Mouse (Mus musculus): ENCODE measurements around the gene Rasgef1b. TPM values are rescaled to one million over a fixed set of nuclear protein-coding genes. Genes with fewer than 3 reads are reported as not detected.

Gene Rasgef1b
- polyA plus RNA-seq, 1 experiment: 0.26 TPM

- TF ChIP-seq REST (IDR thresholded peaks at IDR 0.05; ENCODE audit: insufficient read depth, insufficient read length) (no peak), TCF12 (IDR thresholded peaks at IDR 0.05; ENCODE audit: insufficient read depth, poor library complexity, severe bottlenecking) (no peak), POLR2AphosphoS2 (IDR thresholded peaks at IDR 0.05; ENCODE audit: insufficient read length, low read depth) (no peak), MYOG (IDR thresholded peaks at IDR 0.05; ENCODE audit: control insufficient read depth in 1 of 3, insufficient read depth in 1 of 3, insufficient read length in 2 of 3, low read depth in 2 of 3) (no peak)
- Histone ChIP-seq H3K4me3 (no peak overlapping the region), H3ac (ENCODE audit: control insufficient read depth, insufficient read length) (no peak overlapping the region), H3K36me3 (ENCODE audit: control insufficient read depth, insufficient read depth) (no peaks in the 10 kb centered on the region), H3K79me2 (ENCODE audit: control insufficient read depth, insufficient read depth) (no peaks in the 10 kb centered on the region), H3K27me3 (ENCODE audit: control insufficient read depth, insufficient read depth, insufficient read length) (peaks cover 5% of the 10 kb centered on the region), H3K4me2 (ENCODE audit: low read depth) (no peak overlapping the region)
Observed at GRCm38 (mm10) chr5:99440109-99440508, 288.8 kb downstream of the Rasgef1b start.

DNA sequence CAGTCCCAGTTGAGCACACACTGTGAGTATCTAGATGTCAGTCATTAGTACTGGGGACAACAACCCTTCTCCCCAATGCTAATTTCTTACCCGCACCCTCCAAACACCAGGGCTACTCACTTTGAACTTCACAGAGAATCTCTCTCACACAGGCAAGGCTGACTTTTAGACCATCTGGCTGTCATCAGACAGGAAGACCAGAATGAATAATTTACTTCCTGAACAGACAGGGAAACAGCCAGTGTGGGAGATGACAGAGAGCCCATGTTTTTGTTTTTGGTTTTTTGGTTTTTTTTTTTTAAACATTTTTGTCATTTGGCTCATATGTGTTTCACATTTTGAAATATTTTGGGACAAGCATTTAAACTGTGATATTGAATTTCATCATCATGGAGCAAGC lies 290.3 kb downstream of the Rasgef1b start:
- H3K27me3 ChIP-seq (ENCODE audit: control insufficient read depth, insufficient read depth, insufficient read length): peaks cover 5% of the 10 kb centered on the region
- H3ac ChIP-seq (ENCODE audit: control insufficient read depth, insufficient read length): no peak overlapping the region
- H3K79me2 ChIP-seq (ENCODE audit: control insufficient read depth, insufficient read depth): no peaks in the 10 kb centered on the region
- no peak overlapping the region for H3K4me3 ChIP-seq
- TF ChIP-seq MYOG (IDR thresholded peaks at IDR 0.05; ENCODE audit: control insufficient read depth in 1 of 3, insufficient read depth in 1 of 3, insufficient read length in 2 of 3, low read depth in 2 of 3) (no peak), MAX (IDR thresholded peaks at IDR 0.05; ENCODE audit: low read depth) (no peak), POLR2A (IDR thresholded peaks at IDR 0.05; ENCODE audit: insufficient read length, low read depth) (no peak), POLR2AphosphoS2 (IDR thresholded peaks at IDR 0.05; ENCODE audit: insufficient read length, low read depth) (no peak)
- no peaks in the 10 kb centered on the region for H3K36me3 ChIP-seq (ENCODE audit: control insufficient read depth, insufficient read depth)
- H3K4me2 ChIP-seq (ENCODE audit: low read depth): no peak overlapping the region

DNA sequence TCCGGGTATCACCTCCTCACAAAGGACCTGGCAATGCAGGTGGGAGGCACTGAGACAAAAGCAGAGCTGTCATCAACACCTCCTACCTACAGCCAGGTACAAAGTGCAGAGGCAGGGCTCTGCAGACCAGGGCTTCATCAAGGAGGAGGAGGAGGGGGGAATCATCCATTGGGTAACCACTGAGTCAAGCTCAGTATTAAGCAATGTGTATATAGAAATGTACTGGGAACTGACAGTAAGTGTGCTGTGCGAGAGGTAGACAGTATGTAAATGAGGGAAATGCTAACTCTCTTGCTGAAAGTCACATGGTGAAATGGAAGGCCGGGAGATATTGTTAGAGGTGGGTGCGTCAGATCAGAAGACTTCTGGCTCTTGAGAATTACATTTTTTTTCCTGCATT lies 294.6 kb downstream of the Rasgef1b start:
- H3ac ChIP-seq (ENCODE audit: control insufficient read depth, insufficient read length): no peak overlapping the region

DNA sequence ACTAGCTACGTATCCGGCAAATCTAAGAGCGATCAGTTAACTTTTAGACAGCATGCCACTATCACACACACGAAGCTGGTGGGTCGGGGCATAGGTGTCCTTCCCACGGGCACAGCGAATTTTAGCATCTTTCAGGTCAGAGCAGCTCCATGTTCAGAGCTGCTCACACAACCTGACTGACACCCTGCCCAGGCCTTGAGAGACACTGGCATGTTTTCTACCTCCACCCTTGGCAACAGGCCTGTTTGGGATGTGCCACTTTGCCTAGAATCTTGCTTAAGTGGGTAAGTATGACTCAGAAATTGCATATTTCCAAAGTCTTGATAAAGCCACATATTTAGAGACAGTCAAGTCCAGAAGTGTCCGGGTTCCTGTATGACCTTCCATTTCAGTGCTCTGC lies 296.4 kb downstream of the Rasgef1b start:
- Histone ChIP-seq H3K4me2 (ENCODE audit: low read depth) (no peak overlapping the region), H3K36me3 (ENCODE audit: control insufficient read depth, insufficient read depth) (no peaks in the 10 kb centered on the region), H3K79me2 (ENCODE audit: control insufficient read depth, insufficient read depth) (no peaks in the 10 kb centered on the region), H3ac (ENCODE audit: control insufficient read depth, insufficient read length) (no peak overlapping the region), H3K27me3 (ENCODE audit: control insufficient read depth, insufficient read depth, insufficient read length) (no peaks in the 10 kb centered on the region), H3K4me3 (no peak overlapping the region)
- TF ChIP-seq REST (IDR thresholded peaks at IDR 0.05; ENCODE audit: insufficient read depth, insufficient read length): no peak
- no peak for TF ChIP-seq TCF12 (IDR thresholded peaks at IDR 0.05; ENCODE audit: insufficient read depth, poor library complexity, severe bottlenecking)

More for the DNA sequence above, 294.6 kb downstream of the Rasgef1b start:
- H3K27me3 ChIP-seq (ENCODE audit: control insufficient read depth, insufficient read depth, insufficient read length): no peaks in the 10 kb centered on the region
- no peaks in the 10 kb centered on the region for H3K36me3 ChIP-seq (ENCODE audit: control insufficient read depth, insufficient read depth)
- no peak overlapping the region for H3K4me2 ChIP-seq (ENCODE audit: low read depth)
- H3K79me2 ChIP-seq (ENCODE audit: control insufficient read depth, insufficient read depth): no peaks in the 10 kb centered on the region
- H3K4me3 ChIP-seq: no peak overlapping the region
- TF ChIP-seq MAX (IDR thresholded peaks at IDR 0.05; ENCODE audit: low read depth) (no peak), USF1 (IDR thresholded peaks at IDR 0.05; ENCODE audit: low read depth) (no peak), MYOG (IDR thresholded peaks at IDR 0.05; ENCODE audit: control insufficient read depth in 1 of 3, insufficient read depth in 1 of 3, insufficient read length in 2 of 3, low read depth in 2 of 3) (no peak), POLR2AphosphoS2 (IDR thresholded peaks at IDR 0.05; ENCODE audit: insufficient read length, low read depth) (no peak), TCF3 (IDR thresholded peaks at IDR 0.05; ENCODE audit: insufficient read length, low read depth) (no peak), CEBPB (IDR thresholded peaks at IDR 0.05; ENCODE audit: insufficient read depth, poor library complexity, severe bottlenecking) (no peak), TCF12 (IDR thresholded peaks at IDR 0.05; ENCODE audit: insufficient read depth, poor library complexity, severe bottlenecking) (no peak), MYOD1 (IDR thresholded peaks at IDR 0.05; ENCODE audit: control insufficient read depth in 1 of 3, insufficient read length in 2 of 3, low read depth in 2 of 3) (no peak), REST (IDR thresholded peaks at IDR 0.05; ENCODE audit: insufficient read depth, insufficient read length) (no peak), POLR2A (IDR thresholded peaks at IDR 0.05; ENCODE audit: insufficient read length, low read depth) (no peak), SRF (IDR thresholded peaks at IDR 0.05; ENCODE audit: control insufficient read depth, insufficient read length, low read depth) (no peak), E2F4 (IDR thresholded peaks at IDR 0.05; ENCODE audit: insufficient read depth) (no peak)

DNA sequence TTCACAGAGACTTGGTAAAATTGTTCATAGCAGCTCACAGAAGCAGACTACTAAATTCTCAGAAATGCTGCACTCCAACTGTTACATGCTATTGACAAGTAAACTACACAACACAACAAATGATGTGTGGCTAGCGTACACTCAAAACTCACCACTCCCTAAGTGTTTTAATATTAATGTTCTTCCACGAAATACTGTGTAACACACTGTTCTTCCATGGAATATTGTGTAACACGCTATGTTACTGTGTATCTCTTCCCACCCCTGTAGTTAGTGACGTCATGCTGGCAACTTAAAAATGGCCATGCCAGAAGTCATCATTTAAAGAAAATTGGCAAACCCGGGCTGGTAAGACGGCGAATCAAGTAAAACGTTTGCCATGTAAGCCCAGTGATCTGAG lies 299.6 kb downstream of the Rasgef1b start:
- TF ChIP-seq USF1 (IDR thresholded peaks at IDR 0.05; ENCODE audit: low read depth) (no peak), TCF3 (IDR thresholded peaks at IDR 0.05; ENCODE audit: insufficient read length, low read depth) (no peak), SRF (IDR thresholded peaks at IDR 0.05; ENCODE audit: control insufficient read depth, insufficient read length, low read depth) (no peak), MYOD1 (IDR thresholded peaks at IDR 0.05; ENCODE audit: control insufficient read depth in 1 of 3, insufficient read length in 2 of 3, low read depth in 2 of 3) (no peak), POLR2AphosphoS2 (IDR thresholded peaks at IDR 0.05; ENCODE audit: insufficient read length, low read depth) (no peak), MAX (IDR thresholded peaks at IDR 0.05; ENCODE audit: low read depth) (no peak), CEBPB (IDR thresholded peaks at IDR 0.05; ENCODE audit: insufficient read depth, poor library complexity, severe bottlenecking) (no peak), E2F4 (IDR thresholded peaks at IDR 0.05; ENCODE audit: insufficient read depth) (no peak), REST (IDR thresholded peaks at IDR 0.05; ENCODE audit: insufficient read depth, insufficient read length) (no peak), POLR2A (IDR thresholded peaks at IDR 0.05; ENCODE audit: insufficient read length, low read depth) (no peak), TCF12 (IDR thresholded peaks at IDR 0.05; ENCODE audit: insufficient read depth, poor library complexity, severe bottlenecking) (no peak), MYOG (IDR thresholded peaks at IDR 0.05; ENCODE audit: control insufficient read depth in 1 of 3, insufficient read depth in 1 of 3, insufficient read length in 2 of 3, low read depth in 2 of 3) (no peak)
- H3K4me2 ChIP-seq (ENCODE audit: low read depth): no peak overlapping the region
- no peaks in the 10 kb centered on the region for H3K36me3 ChIP-seq (ENCODE audit: control insufficient read depth, insufficient read depth)

More for the DNA sequence above, 299.6 kb downstream of the Rasgef1b start:
- Histone ChIP-seq H3K27me3 (ENCODE audit: control insufficient read depth, insufficient read depth, insufficient read length) (no peaks in the 10 kb centered on the region), H3ac (ENCODE audit: control insufficient read depth, insufficient read length) (no peak overlapping the region), H3K79me2 (ENCODE audit: control insufficient read depth, insufficient read depth) (no peaks in the 10 kb centered on the region), H3K4me3 (no peak overlapping the region)
